8 mouse cellular contexts compared by ENCODE assay signal in genomic region chr9:88858566-88859492, GRCm38 (mm10). TPM values are rescaled to one million over a fixed set of nuclear protein-coding genes. Genes with fewer than 3 reads are reported as not detected.
DNase-seq lines count a peak whose midpoint lies in the region; ATAC-seq and TF ChIP-seq lines count a peak whose summit lies in the region.
"Not testable (repeated sequence)": the region's sequence is repeated elsewhere in the genome, so short reads cannot be mapped to it uniquely, and the experiment has no call there.

No protein-coding gene starts in this region.

- DNase-seq in B cell, adult 2 months = peak; percentile 37 to 50
- peak; percentile 89 to 91 for DNase-seq in heart, adult 9 months (ENCODE audit: low spot score in 2 of 2)
- peak; percentile 90 for DNase-seq in kidney, adult 9 months
- DNase-seq in spleen, adult 18-20 months = peak; percentile 48 to 55

- H3K4me3 ChIP-seq in bone marrow macrophage, adult 2 months (ENCODE audit: insufficient read depth, low read length) = peak overlapping the region; percentile 68
- H3K4me3 ChIP-seq in embryonic facial prominence, embryonic 15.5 days (replicated peaks) = peak overlapping the region; percentile 48
- peak overlapping the region; percentile 47 for H3K4me3 ChIP-seq in limb, embryonic 13.5 days
- peak overlapping the region; percentile 48 for H3K4me3 ChIP-seq in midbrain, embryonic 15.5 days

- ATAC-seq in embryonic facial prominence, embryonic 15.5 days (ENCODE audit: insufficient number of reproducible peaks, low FRiP score, low TSS enrichment, low read depth) = peak; percentile 97
- ATAC-seq in limb, embryonic 13.5 days (ENCODE audit: low FRiP score, low read depth) = peak; percentile 98
- ATAC-seq in midbrain, embryonic 15.5 days (replicated peaks) = peak; percentile 99

- not testable (repeated sequence) for H3K36me3 ChIP-seq in embryonic facial prominence, embryonic 15.5 days; limb, embryonic 13.5 days; midbrain, embryonic 15.5 days (replicated peaks)

- H3K27me3 ChIP-seq in embryonic facial prominence, embryonic 15.5 days; limb, embryonic 13.5 days; midbrain, embryonic 15.5 days (replicated peaks): not testable (repeated sequence)

- H3K4me1 ChIP-seq in bone marrow macrophage, adult 2 months (ENCODE audit: control insufficient read depth, insufficient read depth, low read length); embryonic facial prominence, embryonic 15.5 days; limb, embryonic 13.5 days; midbrain, embryonic 15.5 days: not testable (repeated sequence)

- peak overlapping the region; percentile 77 for H3K4me2 ChIP-seq in embryonic facial prominence, embryonic 15.5 days (replicated peaks)
- H3K4me2 ChIP-seq in limb, embryonic 13.5 days (replicated peaks) = peak overlapping the region; percentile 66
- peak overlapping the region; percentile 89 for H3K4me2 ChIP-seq in midbrain, embryonic 15.5 days

- TF ChIP-seq POLR2A in bone marrow macrophage, adult 2 months (IDR thresholded peaks at IDR 0.05; ENCODE audit: borderline replicate concordance, low read depth, low read length) = not testable (repeated sequence)

- 0 out of 2 replicates have a peak overlapping the region, but pooled peaks have one; percentile 34 for H3K27ac ChIP-seq in bone marrow macrophage, adult 2 months (ENCODE audit: insufficient read depth, low read depth, low read length)
- H3K27ac ChIP-seq in embryonic facial prominence, embryonic 15.5 days (replicated peaks); limb, embryonic 13.5 days; midbrain, embryonic 15.5 days: not testable (repeated sequence)

- H3K9me3 ChIP-seq in embryonic facial prominence, embryonic 15.5 days (replicated peaks); limb, embryonic 13.5 days; midbrain, embryonic 15.5 days: not testable (repeated sequence)

- H3K9ac ChIP-seq in embryonic facial prominence, embryonic 15.5 days = 0 out of 2 replicates have a peak overlapping the region, but pooled peaks have one; percentile 26
- H3K9ac ChIP-seq in limb, embryonic 13.5 days = peak overlapping the region; percentile 58
- peak overlapping the region; percentile 37 for H3K9ac ChIP-seq in midbrain, embryonic 15.5 days

- not testable (repeated sequence) for TF ChIP-seq CTCF in bone marrow macrophage, adult 2 months (IDR thresholded peaks at IDR 0.05; ENCODE audit: low read depth, low read length)

- WGBS in embryonic facial prominence, embryonic 15.5 days = 2% methylated on average over 52 of the region's 52 CpGs
- WGBS in limb, embryonic 13.5 days = 2% methylated on average over 52 of the region's 52 CpGs
- 1% methylated on average over 52 of the region's 52 CpGs for WGBS in midbrain, embryonic 15.5 days

RNA-seq across cellular contexts. Expression of gene Trim43c, which starts 19.9 kb away (rescaled TPM):
- not detected in 2 replicates for polyA plus RNA-seq in bone marrow macrophage, adult 2 months (2012; ENCODE audit: insufficient read depth, insufficient read length, missing spikeins)
- polyA plus RNA-seq in embryonic facial prominence, embryonic 15.5 days (2015; fragmentation: Nextera tagmentation; extraction: Ambion mirVana) = 0.13 TPM in 1 of 2 replicates, not detected in the other
- polyA plus RNA-seq in limb, embryonic 13.5 days (2015; fragmentation: Nextera tagmentation; extraction: Ambion mirVana) = 0.22 TPM in 1 of 2 replicates, not detected in the other
- polyA plus RNA-seq in midbrain, embryonic 15.5 days (2015; fragmentation: Nextera tagmentation; extraction: Ambion mirVana) = not detected in 2 replicates
